Mouse (Mus musculus) kidney, adult 8-10 months (tissue): ENCODE measurements around the gene Uba52.
"Not testable (repeated sequence)": the region's sequence is repeated elsewhere in the genome, so short reads cannot be mapped to it uniquely, and the experiment has no call there.

ENCODE experiments used
- DNase-seq, 2 experiments: peaks; one replicate each; pipeline ENCODE4 v3.0.0; 2022

Gene Uba52

DNA sequence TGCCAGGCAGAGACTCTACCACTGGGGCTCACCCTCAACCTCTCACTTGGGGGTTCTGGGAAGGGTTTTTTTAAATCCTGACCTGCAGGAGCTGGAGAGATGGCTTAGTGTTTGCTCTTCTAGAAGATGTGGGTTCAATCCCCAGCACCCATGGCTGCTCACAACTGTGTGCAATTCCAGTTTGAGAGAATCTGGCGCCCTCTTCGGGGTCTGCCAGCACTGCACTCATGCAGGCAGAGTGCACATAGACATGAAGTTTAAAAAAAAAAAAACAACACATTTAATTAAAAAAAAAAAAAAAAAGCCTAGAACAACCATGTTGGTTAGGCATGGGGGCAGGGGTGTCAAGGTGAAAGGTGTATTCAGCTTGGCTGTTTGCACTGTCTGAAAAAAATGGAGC, 19.7 kb upstream of the Uba52 start:
- DNase-seq, result no peak

DNA sequence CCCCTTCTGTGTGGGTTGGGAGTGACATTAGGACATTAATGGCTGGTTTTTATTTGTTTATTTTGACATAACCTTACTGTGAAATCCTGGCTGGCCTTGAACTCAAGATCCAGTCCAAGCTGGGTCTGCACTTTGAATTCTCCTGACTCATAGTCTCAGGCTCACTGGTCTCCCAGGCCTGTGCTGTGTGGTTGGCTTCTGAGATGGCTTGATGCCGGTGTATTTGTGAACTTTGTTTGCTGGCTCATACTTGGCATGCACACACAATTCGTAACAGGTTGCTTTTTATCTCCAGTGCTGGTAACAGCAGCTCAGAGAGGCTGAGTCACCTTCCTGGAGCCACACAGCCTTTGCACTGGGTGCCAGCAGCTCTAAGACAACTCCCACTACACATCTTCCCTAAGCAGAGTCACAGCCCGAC, 19.1 kb upstream of the Uba52 start:
- no peak for DNase-seq

DNA sequence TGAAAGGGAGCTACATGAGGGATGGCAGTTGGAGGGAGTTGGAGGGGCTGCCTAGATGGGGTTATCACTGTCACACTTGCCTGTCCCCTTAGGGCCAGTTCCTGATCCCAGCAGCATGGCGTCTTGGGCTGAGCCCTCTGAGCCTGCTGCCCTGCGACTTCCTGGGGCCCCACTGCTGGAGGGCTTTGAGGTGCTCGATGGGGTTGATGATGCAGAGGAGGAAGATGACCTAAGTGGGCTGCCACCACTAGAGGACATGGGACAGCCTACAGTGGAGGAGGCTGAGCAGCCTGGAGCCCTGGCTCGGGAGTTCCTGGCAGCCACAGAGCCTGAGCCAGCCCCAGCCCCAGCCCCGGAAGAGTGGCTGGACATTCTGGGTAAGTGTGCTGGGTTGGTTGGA, 18.7 kb upstream of the Uba52 start:
- no peak for DNase-seq

DNA sequence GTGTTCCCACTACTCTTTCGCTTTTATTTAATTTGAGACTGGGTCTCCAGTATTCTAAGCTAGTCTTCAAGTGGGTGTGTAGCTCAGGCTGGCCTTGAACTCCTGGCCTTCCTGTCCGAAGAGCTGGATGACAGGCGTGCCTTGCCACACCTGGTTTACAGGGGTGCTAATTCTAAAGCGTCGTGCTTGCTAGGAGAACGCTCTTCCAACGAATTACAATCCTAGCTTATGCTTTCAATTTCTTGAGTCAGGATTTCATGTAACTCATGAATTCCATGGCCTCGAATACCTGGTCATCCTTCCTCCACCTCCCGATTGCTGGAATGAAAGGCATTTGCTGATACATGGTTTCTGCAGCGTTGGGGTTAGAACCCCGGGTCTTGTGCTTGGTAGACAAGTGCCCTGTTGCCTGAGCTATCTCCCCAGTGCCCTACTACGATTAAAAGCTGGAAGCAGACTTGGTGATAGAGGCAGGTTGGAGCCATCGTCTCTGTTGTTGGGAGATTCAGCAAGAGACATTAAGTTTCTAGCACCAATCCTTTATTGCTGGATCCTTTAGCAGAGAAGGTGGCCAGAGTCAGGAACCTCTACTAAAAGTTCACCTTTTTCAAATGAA, 17.7 kb upstream of the Uba52 start:
- DNase-seq, result no peak

DNA sequence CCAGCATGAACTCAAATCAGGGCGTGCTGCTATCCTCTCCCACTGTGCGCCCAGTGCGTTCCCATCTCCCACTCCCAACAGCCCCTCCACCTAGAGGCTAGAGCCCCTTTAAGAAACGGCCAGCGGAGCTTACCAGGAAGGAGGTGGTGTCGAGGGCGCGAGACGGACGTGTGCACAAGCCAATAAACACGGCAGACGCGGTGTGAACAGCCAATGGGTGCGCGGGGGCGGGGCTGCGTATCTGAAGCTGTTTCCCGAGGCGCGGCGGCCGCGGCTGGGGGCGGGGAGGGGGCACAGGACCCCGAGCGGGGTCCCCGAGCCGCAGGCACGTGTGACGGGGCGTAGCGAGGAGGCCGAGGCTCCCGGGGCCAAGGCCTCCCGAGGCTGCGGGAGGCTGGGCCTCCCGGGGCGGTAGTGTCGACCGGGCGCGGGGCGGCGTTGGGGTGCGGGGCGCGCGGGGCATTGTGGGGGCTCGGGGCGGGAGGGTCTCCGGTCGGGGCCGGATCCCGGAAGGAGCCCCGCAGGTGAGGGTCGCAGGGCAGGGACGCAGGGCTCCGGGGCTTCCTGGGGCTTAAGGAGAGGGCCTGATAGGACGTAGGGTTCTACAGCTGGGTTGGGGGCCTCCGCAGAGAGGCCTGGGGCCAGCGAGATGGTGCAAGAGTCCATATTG, 17.0 kb upstream of the Uba52 start, which contains the start of the genes Fkbp8 and Kxd1:
Gene Fkbp8, plus strand, starts transcription at position 213 of the 670 bp plus-strand sequence.
Gene Kxd1, minus strand, starts transcription at position 445 of the 670 bp plus-strand sequence.
- DNase-seq, result peak; percentile 97 to 99

DNA sequence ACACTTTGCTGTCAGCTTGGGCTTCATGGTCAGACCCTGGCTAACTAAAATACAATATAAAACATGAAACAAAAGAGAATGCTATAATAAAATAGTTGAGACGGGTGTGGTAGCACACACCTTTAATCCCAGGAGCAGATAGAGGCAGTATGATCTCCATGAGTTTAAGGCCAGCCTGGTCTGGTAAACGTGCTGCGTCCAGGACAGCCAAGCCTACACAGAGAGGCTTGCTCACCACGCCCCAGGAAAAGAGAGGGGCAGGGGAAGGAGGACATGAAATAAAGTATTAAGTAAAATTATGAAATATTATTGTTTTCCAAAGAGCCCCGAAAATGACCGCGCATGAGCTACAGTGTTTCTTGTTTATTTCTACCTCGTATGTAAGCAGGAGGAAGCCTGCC, 16.5 kb upstream of the Uba52 start:
- DNase-seq, result no peak

DNA sequence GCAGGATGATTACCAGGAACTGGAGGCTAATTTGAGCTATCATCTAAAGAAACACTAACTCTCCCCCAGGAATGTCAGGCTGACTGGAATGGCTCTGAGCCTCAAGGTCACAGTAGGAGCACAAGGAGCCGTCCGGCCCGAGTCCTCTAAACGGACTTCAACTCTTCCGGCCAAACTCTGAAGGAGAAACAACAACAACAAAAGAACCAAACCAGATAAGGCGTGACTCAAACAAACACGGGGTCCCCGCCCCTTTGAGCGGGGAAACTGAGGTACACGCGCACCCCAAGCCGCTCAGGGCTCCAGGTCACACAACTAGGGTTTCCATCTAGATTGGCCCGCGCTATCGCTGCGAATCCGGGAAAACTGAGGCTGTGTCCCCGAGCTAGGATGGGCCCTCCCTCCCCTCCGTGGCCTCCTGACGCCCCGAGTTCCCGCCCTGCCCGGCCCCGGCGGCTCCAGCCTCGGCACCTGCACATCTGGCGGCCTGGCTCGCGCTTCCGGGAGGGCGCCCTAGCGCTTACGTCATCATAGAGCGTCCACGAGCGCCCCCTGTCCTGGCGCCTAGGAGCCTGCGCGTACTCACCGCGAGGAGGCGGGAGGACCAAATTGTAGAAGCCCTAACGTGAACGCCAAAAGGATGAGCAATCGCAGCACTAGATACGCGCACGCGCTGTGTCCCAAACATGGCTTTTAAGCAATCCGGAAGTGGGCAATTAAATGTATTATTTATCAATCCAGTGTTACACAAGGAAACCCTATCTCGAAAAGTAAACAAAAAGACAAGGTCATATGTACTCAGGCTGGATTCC, 12.2 kb upstream of the Uba52 start:
- peak; percentile 97 for DNase-seq

DNA sequence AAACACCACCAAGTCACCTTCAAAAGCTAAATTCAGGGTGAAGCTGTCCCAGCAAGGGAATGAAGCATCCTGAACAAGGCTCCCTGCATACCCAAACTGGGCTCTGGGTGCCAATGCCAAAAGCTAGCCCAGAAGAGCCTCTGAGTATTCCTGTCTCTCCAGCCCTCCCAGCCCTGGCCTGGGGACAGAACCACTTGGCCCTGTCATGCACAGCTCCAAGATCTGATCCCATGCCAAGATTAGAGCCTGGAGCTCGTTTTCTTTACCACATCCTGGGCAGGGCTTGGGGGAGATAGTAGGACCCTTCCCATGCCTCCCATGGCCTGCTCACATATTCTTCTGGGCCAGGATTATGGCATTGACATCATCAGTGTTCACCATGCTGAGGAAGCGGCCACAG, 9.0 kb upstream of the Uba52 start:
- DNase-seq, result no peak

DNA sequence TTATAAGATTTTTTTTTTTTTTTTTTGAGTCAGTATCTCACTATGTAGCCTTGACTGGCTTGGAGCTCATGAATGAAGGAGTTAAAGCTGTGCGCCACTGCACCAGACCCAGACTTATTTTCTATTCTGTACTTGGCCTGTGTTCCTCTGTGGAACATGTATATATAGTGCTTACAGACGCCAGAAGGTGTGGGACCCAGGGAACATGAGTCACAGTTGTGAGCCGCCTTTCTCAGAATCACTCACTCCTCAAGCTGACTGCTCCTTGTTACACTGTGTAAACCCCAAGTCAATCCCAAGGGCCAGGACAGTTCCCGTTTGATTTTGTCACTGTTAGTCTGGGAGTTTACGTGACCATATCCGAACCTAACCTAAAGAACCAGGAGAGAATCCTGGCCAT, 8.4 kb upstream of the Uba52 start:
- no peak for DNase-seq

DNA sequence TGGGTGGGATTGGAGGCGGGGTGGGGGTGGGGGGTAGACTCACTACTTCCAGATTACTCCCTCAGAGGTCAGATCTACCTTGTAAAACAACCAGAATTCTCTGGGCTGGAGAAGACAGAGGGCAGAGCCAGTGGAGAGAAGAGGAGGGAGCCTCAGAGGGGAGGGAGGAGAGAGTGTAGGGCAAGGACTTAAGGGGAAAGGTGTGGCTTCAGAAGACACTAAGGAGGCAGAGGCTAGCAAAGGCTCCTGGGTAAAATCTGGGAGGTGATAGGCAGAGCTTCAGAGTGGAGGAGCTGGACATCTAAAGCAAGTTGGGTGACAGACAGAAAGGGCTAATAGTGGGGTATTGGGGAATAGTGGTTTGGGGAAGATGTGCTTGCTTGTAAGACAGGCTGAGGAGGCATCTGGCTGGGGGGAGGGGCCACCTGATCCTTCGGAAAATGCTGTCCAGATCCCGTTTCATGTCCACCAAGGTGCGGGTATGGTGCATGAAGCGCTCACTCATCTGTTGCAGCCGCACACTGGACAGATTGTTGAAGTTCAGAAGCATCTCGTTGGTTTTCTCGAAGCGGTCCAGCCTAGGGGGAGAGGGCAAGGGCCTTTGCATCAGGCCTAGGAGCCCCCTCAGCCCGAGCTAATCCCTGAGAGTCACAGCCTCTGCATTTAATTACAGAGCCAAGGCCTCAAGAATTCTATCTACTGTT, 7.5 kb upstream of the Uba52 start:
- DNase-seq, result no peak

DNA sequence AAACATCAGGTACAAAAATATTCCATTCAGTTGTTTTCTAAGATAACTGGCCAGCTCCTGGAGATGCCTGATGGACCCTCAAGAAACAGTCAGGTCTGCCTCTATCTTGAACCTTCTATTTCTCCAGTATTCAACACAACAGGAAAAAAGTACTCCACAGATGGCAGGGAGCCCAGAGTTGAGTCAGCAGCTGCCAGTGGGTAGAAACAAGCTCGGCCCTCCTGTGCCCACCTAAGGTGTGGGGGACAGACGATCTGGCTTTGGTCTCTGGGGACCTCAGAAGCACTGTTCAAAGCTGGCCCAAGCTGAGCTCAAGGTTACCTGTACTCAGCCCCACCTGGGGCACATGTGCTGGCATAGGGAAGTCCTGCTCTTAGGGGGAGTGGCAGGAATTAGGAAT, 2.8 kb upstream of the Uba52 start:
- no peak for DNase-seq

DNA sequence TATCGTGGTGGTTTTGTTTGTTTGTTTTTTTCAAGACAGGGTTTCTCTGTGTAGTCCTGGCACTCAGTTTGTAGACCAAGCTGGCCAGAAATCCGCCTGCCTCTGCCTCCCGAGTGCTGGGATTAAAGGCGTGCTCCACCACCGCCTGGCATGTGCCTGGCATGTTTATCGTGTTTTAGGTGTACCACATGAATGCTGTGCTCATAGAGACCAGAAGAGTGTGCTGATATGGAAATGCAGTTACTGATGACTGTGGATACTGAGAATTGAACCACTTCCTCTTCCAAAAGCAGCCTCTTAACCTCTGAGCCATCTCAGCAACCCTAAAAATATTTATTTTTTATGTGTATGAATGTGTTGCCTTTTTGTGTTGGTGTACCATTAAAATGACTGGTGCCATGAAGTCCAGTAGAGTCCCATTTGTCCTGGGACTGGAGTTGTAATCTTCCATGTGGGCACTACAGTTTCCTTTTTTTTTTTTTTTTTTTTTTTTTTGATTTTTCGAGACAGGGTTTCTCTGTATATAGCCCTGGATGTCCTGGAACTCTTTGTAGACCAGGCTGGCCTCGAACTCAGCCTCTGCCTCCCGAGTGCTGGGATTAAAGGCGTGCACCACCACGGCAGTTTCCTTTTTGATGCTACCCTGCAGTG, 1.8 kb upstream of the Uba52 start:
- DNase-seq, result no peak

DNA sequence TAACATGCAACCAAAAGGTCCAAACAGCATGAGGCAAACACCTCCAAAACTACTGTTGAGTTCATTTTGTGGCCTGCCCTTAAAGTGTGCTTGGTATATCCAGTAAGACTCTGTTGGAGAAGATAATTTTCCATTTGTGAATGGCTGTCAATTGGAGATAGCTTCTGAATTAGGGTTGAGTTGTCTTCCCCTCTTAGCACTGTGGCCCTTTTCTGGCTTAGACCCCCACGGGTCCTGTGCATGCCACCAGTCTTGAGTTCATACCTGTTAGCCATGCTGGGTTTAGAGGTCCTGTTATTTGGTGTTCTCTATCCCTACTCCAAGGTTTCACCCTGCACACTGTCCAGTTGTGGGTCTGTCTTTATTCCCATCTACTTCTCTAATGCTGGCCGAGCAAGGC, 1.2 kb upstream of the Uba52 start:
- DNase-seq, result no peak

DNA sequence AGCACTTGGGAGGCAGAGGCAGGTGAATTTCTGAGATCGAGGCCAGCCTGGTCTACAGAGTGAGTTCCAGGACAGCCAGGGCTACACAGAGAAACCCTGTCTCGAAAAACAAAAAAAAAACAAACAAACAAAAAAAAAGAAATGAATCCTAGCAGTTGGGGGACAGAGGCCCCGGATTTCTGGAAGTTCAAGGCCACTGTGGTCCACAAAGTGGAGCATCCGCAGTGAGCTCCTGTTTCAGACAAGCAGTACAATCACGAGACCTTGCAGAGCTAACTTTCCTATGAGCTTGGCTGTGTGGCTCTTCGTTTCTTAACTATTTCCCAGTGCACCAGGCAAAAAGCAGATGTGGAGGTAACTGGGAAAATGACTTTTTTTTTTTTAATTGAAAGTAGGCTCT, 573 bp upstream of the Uba52 start:
- not testable (repeated sequence) for DNase-seq

DNA sequence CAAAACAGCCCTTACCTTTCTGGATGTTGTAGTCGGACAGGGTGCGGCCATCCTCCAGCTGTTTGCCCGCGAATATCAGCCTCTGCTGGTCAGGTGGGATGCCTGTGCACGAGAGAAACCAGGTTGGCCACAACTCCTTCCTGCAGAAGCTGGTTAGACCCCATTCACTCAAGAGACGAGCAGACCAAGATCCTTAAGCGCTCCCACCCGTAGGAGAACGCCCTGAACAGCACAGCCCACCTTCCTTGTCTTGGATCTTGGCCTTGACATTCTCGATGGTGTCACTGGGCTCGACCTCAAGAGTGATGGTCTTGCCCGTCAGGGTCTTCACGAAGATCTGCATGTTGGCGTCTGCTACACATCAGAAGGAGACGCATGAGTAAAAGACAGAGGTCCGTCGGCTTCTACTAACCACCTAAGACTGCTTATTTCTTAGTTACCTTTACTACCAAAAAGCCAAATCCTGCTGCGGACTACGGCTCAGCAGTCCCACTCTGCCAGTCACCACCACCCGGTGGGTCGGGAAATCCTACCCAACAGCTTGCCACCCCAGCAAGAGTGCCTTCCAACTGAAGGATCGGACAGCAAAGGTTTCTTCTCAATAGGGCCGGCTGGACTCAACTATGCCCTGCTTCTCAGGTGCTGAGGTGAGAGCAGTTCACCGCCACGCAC, 1.2 kb downstream of the Uba52 start:
- DNase-seq, result no peak

DNA sequence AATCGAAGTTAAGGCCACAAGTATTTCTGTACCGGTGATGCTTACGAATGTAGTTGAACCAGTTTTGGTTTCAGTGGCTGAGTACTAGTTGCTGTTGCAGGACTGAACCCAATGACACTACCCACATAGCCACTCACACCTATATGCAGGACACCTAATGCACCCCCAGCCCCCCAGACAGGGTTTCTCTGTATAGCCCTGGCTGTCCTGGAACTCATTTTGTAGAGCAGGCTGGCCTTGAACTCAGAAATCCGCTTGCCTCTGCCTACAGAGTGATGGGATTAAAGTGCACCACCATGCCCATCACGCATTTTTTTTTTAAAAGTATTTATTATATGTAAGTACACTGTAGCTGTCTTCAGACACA, 3.6 kb downstream of the Uba52 start:
- no peak for DNase-seq

DNA sequence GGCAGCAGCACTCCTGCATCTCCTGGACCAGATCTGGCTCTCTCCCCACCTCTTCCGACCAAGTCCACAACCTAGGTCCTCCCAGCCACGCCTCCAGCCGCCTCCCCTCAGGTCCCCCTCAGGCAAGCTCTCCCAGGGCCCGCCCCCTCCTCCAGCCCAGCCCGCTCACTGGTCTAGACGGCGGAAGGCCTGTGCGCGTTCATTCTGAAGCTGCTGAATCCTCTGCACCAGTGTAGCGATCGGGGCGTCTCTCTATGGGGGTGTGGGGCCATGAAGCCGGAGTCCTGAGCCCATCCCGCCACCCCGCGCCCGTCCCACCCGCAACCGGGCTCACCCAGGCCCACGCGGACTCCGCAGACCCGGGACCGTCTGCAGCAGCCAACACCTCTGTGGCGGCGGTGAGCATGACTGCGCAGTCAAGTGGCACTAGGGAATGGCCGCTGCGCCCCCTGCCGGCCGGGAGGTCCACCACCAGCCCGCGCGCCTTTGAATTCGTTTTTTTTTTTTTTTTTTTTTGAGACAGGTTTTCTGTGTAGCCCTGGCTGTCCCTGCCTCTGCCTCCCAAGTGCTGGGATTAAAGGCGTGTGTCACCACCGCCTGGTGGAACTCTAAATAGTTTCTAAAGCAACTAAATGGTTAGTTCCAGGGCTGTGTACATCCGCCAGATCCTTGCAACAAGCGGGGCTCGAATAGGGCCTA, 4.1 kb downstream of the Uba52 start, which contains the start of gene Rex1bd:
Gene Rex1bd, minus strand, starts transcription at position 425 of the 699 bp plus-strand sequence.
- DNase-seq, result peak; percentile 94 to 96

DNA sequence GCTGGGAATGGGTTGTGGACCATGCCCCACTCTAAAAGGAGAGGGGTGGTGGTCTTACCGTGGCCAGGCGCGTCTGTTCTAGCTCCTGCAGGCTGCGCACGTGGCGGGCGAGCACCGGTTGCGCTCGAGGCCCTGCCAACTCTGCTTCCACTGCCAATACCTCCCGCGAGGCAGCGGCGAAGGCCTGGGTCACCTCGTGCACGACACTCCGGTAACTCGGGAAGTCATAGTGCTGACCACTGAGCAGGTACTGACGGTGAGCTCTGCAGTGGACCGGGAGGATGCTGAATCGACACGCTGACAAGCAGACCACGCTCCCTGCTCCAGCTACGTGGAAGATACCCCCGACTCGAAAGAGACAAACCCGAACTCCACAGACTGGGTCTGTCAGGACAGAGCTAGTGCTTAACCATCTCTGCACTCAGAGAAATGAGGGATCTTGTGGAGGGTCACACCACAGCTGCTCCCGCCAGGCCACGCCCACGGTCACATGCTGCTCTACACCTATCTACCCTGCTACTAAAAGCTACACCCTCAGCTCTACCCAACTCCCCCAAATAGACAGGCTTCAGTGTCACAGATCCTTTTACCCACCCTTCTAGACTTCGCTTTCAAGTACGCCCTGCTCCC, 4.8 kb downstream of the Uba52 start:
- DNase-seq, result no peak

DNA sequence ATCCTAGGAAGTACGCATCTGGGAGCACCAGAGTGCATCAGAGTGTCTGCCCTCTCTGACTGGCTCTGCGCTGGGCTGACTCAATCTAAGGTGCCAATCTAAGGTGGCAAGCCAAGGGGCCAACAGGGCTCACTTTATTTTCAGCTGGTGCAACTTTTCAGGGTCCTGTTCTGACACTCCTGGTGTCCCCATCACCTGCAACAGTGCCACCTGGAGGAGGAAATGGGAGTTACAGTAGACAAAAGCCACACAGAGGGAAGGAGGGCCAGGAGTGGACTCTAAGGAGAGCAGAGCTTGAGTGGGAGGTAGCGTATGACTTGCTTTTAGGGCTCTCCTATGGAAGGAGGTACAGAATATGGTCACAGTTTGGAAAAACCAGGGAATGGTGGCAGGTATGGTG, 5.8 kb downstream of the Uba52 start:
- DNase-seq, result peak; percentile 65 to 76

DNA sequence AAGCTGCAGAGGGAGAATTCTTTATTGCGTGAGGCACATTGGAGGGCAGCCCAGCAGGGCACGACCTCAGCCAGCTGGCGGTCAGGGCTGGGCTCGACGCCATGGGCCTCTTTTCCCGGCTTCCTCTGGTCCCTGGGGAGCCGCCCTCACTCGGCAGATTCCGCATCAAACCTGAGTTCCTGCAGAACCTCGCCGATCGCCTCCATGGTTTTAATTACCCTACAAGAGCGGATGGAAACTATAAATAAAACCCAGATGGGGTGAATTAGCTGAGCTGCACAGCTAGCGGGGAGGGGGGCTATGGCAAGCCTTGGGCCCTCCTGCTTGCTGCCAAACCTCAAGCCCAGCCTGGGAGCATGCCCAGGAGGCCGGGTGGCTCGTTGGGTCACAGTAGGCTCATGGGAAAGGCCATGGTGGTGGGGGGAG, 6.3 kb downstream of the Uba52 start:
- peak; percentile 59 to 61 for DNase-seq
